Mouse (Mus musculus) CH12.LX (cell line): ENCODE data around the gene Prdx2. TPM values are rescaled to one million over a fixed set of nuclear protein-coding genes. Genes with fewer than 3 reads are reported as not detected.

Experiments used
- DNase-seq: peaks from one replicate; pipeline ENCODE4 v3.0.0-alpha.2; 2013; ENCODE audit errors: extremely low read depth
- H3K27ac ChIP-seq: 2 replicates; pipeline ENCODE4 v1.5.1; 2012; ENCODE audit warnings: low read depth, mild to moderate bottlenecking, control low read depth, moderate library complexity; ENCODE audit not compliant: insufficient read depth
- H3K27me3 ChIP-seq: replicated peaks from 2 replicates; pipeline ENCODE3; 2012; ENCODE audit warnings: inconsistent platforms
- H3K36me3 ChIP-seq, 2 experiments: replicated peaks in 1 of 2; 2 replicates each; pipeline versions ENCODE3 to v1.6.1; 2012; ENCODE audit warnings: inconsistent platforms in 1 of 2, low read length in 1 of 2, mild to moderate bottlenecking in 1 of 2, mixed read lengths in 1 of 2, moderate library complexity in 1 of 2; ENCODE audit not compliant: control insufficient read depth in 1 of 2, insufficient read depth in 1 of 2
- H3K4me1 ChIP-seq, 2 experiments: 2 replicates each; pipeline ENCODE4 v1.6.1; 2012; ENCODE audit warnings: inconsistent platforms in 1 of 2, moderate library complexity in 1 of 2; ENCODE audit not compliant: insufficient read depth in 2 of 2, control insufficient read depth in 1 of 2
- H3K4me2 ChIP-seq: 2 replicates; pipeline ENCODE4 v1.6.1; 2012; ENCODE audit warnings: low read depth, mild to moderate bottlenecking, control low read depth; ENCODE audit not compliant: poor library complexity, insufficient read depth, severe bottlenecking
- H3K4me3 ChIP-seq, 3 experiments: fragments of 150-350 bp in 1 of 3; sonication (generic) in 1 of 3; replicated peaks in 1 of 3; 2 replicates each; pipeline versions ENCODE3 to v1.5.1; 2011 to 2012; ENCODE audit warnings: low read depth in 2 of 3, low read length in 2 of 3, mild to moderate bottlenecking in 2 of 3, moderate library complexity in 2 of 3, control low read depth in 1 of 3, improper control_type of control experiment in 1 of 3, inconsistent platforms in 1 of 3, mixed read lengths in 1 of 3; ENCODE audit not compliant: poor library complexity in 1 of 3
- H3K79me2 ChIP-seq: replicated peaks from 2 replicates; pipeline ENCODE4 v1.6.1; 2012; ENCODE audit warnings: mild to moderate bottlenecking, moderate library complexity; ENCODE audit not compliant: control insufficient read depth, poor library complexity, insufficient read depth, severe bottlenecking; ENCODE audit errors: extremely low read depth
- H3K9ac ChIP-seq: 2 replicates; pipeline ENCODE4 v1.6.1; 2012; ENCODE audit warnings: low read depth, mild to moderate bottlenecking, control low read depth, moderate library complexity; ENCODE audit not compliant: insufficient read depth
- H3K9me3 ChIP-seq: replicated peaks from 2 replicates; pipeline ENCODE3; 2012; ENCODE audit warnings: low read length, inconsistent platforms, mixed read lengths
- BHLHE40 ChIP-seq: IDR thresholded peaks from 2 replicates; pipeline ENCODE4 v1.6.1; 2011; ENCODE audit warnings: mild to moderate bottlenecking, low read depth, low read length, improper control_type of control experiment
- CHD2 ChIP-seq: IDR thresholded peaks from 2 replicates; pipeline ENCODE4 v1.6.1; 2011; ENCODE audit warnings: low read length, improper control_type of control experiment
- CTCF ChIP-seq, 2 experiments: IDR thresholded peaks in 1 of 2; conservative IDR thresholded peaks in 1 of 2; 2 replicates each; pipeline ENCODE4 v1.5.1; 2011 to 2012; ENCODE audit warnings: low read depth in 2 of 2, low read length in 2 of 2, improper control_type of control experiment in 1 of 2, inconsistent platforms in 1 of 2, mild to moderate bottlenecking in 1 of 2, moderate library complexity in 1 of 2
- E2F4 ChIP-seq: IDR thresholded peaks from 2 replicates; pipeline ENCODE4 v1.6.1; 2011; ENCODE audit warnings: low read depth, low read length, improper control_type of control experiment; ENCODE audit not compliant: insufficient replicate concordance
- EP300 ChIP-seq: IDR thresholded peaks from 2 replicates; pipeline ENCODE4 v1.6.1; 2011; ENCODE audit warnings: low read length, improper control_type of control experiment
- ETS1 ChIP-seq: conservative IDR thresholded peaks from 2 replicates; pipeline ENCODE4 v1.6.1; 2012; ENCODE audit warnings: low read depth, mild to moderate bottlenecking, inconsistent platforms, low read length, improper control_type of control experiment, moderate library complexity
- GABPA ChIP-seq: IDR thresholded peaks from 2 replicates; pipeline ENCODE4 v1.6.1; 2012; ENCODE audit warnings: low read depth, low read length, improper control_type of control experiment, inconsistent platforms; ENCODE audit not compliant: insufficient replicate concordance
- HCFC1 ChIP-seq: IDR thresholded peaks from 2 replicates; pipeline ENCODE4 v1.6.1; 2012; ENCODE audit warnings: low read depth, mild to moderate bottlenecking, inconsistent platforms, low read length, improper control_type of control experiment
- IRF4 ChIP-seq: IDR thresholded peaks from 2 replicates; pipeline ENCODE4 v1.6.1; 2014; ENCODE audit warnings: low read depth, mild to moderate bottlenecking, inconsistent platforms, low read length, improper control_type of control experiment
- JUN ChIP-seq: IDR thresholded peaks from 2 replicates; pipeline ENCODE4 v1.6.1; 2011; ENCODE audit warnings: low read depth, mild to moderate bottlenecking, low read length, improper control_type of control experiment, moderate library complexity; ENCODE audit not compliant: insufficient read depth
- JUND ChIP-seq: conservative IDR thresholded peaks from 2 replicates; pipeline ENCODE4 v1.6.1; 2011; ENCODE audit warnings: low read depth, low read length, improper control_type of control experiment
- KAT2A ChIP-seq: IDR thresholded peaks from 2 replicates; pipeline ENCODE4 v1.6.1; 2012; ENCODE audit warnings: low read length, improper control_type of control experiment, inconsistent platforms; ENCODE audit not compliant: insufficient replicate concordance
- MAFK ChIP-seq: IDR thresholded peaks from 2 replicates; pipeline ENCODE4 v1.6.1; 2011; ENCODE audit warnings: low read length, improper control_type of control experiment; ENCODE audit not compliant: insufficient replicate concordance
- MAX ChIP-seq: IDR thresholded peaks from 2 replicates; pipeline ENCODE4 v1.6.1; 2011; ENCODE audit warnings: low read length, improper control_type of control experiment
- MAZ ChIP-seq: IDR thresholded peaks from 2 replicates; pipeline ENCODE4 v1.6.1; 2012; ENCODE audit warnings: low read depth, mild to moderate bottlenecking, inconsistent platforms, low read length, improper control_type of control experiment, moderate library complexity
- MEF2A ChIP-seq: IDR thresholded peaks from 2 replicates; pipeline ENCODE4 v1.6.1; 2014; ENCODE audit warnings: low read depth, mild to moderate bottlenecking, inconsistent platforms, low read length, improper control_type of control experiment, borderline replicate concordance
- MXI1 ChIP-seq: IDR thresholded peaks from 2 replicates; pipeline ENCODE4 v1.6.1; 2011; ENCODE audit warnings: mild to moderate bottlenecking, low read depth, low read length, improper control_type of control experiment
- MYC ChIP-seq: IDR thresholded peaks from 2 replicates; pipeline ENCODE4 v1.6.1; 2011; ENCODE audit warnings: low read depth, mild to moderate bottlenecking, improper control_type of control experiment, low read length
- NELFE ChIP-seq: IDR thresholded peaks from 2 replicates; pipeline ENCODE4 v1.6.1; 2011; ENCODE audit warnings: low read depth, low read length, improper control_type of control experiment
- NRF1 ChIP-seq: IDR thresholded peaks from 2 replicates; pipeline ENCODE4 v1.6.1; 2014; ENCODE audit warnings: low read depth, mild to moderate bottlenecking, inconsistent platforms, low read length, improper control_type of control experiment, moderate library complexity
- PAX5 ChIP-seq: IDR thresholded peaks from 2 replicates; pipeline ENCODE4 v1.6.1; 2012; ENCODE audit warnings: low read length, inconsistent platforms, mixed read lengths
- POLR2A ChIP-seq: IDR thresholded peaks from 2 replicates; pipeline ENCODE4 v1.6.1; 2011; ENCODE audit warnings: low read depth, mild to moderate bottlenecking, improper control_type of control experiment, low read length
- RAD21 ChIP-seq: IDR thresholded peaks from 2 replicates; pipeline ENCODE4 v1.6.1; 2011; ENCODE audit warnings: low read depth, mild to moderate bottlenecking, low read length, improper control_type of control experiment, moderate library complexity
- RCOR1 ChIP-seq: conservative IDR thresholded peaks from 2 replicates; pipeline ENCODE4 v1.6.1; 2012; ENCODE audit warnings: low read depth, mild to moderate bottlenecking, inconsistent platforms, low read length, improper control_type of control experiment
- SIN3A ChIP-seq: IDR thresholded peaks from 2 replicates; pipeline ENCODE4 v1.6.1; 2012; ENCODE audit warnings: low read length, improper control_type of control experiment, inconsistent platforms
- SMC3 ChIP-seq: IDR thresholded peaks from 2 replicates; pipeline ENCODE4 v1.6.1; 2011; ENCODE audit warnings: low read depth, low read length, improper control_type of control experiment
- TBP ChIP-seq: conservative IDR thresholded peaks from 2 replicates; pipeline ENCODE4 v1.6.1; 2011; ENCODE audit warnings: low read depth, low read length, improper control_type of control experiment
- TCF12 ChIP-seq: IDR thresholded peaks from 2 replicates; pipeline ENCODE4 v1.6.1; 2014; ENCODE audit warnings: low read depth, mild to moderate bottlenecking, inconsistent platforms, low read length, improper control_type of control experiment
- UBTF ChIP-seq: IDR thresholded peaks from 2 replicates; pipeline ENCODE4 v1.6.1; 2012; ENCODE audit warnings: low read depth, mild to moderate bottlenecking, inconsistent platforms, low read length, improper control_type of control experiment, moderate library complexity
- USF1 ChIP-seq: IDR thresholded peaks from 2 replicates; pipeline ENCODE4 v1.6.1; 2014; ENCODE audit warnings: low read depth, mild to moderate bottlenecking, inconsistent platforms, low read length, improper control_type of control experiment
- USF2 ChIP-seq: conservative IDR thresholded peaks from 2 replicates; pipeline ENCODE4 v1.6.1; 2011; ENCODE audit warnings: low read depth, low read length, improper control_type of control experiment
- ZC3H11A ChIP-seq: IDR thresholded peaks from 2 replicates; pipeline ENCODE4 v1.6.1; 2012; ENCODE audit warnings: low read depth, mild to moderate bottlenecking, inconsistent platforms, low read length, improper control_type of control experiment
- ZKSCAN1 ChIP-seq: IDR thresholded peaks from 2 replicates; pipeline ENCODE4 v1.6.1; 2012; ENCODE audit warnings: low read depth, inconsistent platforms, low read length, improper control_type of control experiment, borderline replicate concordance
- ZMIZ1 ChIP-seq: IDR thresholded peaks from 2 replicates; pipeline ENCODE4 v1.6.1; 2012; ENCODE audit warnings: low read depth, mild to moderate bottlenecking, inconsistent platforms, low read length, improper control_type of control experiment
- ZNF384 ChIP-seq: IDR thresholded peaks from 2 replicates; pipeline ENCODE4 v1.6.1; 2012; ENCODE audit warnings: low read depth, low read length, improper control_type of control experiment, inconsistent platforms
- dilution Hi-C: fragments of 300-500 bp; cut with MboI; formaldehyde crosslinking; loops from 2 replicates; pipeline ENCODE4 v1.14.3; 2020; ENCODE audit warnings: low sequenced_read_pairs; ENCODE audit not compliant: extremely low pct_unique_long_range_greater_than_20kb, extremely low pct_ligation_motif_present
- in situ Hi-C: fragments of 300-500 bp; cut with MboI; formaldehyde crosslinking; loops from 3 replicates; pipeline ENCODE4 v1.14.3; 2019; ENCODE audit warnings: low sequenced_read_pairs, low pct_ligation_motif_present, low pct_unique_long_range_greater_than_20kb, mixed read lengths
- polyA plus RNA-seq: library from polyadenylated mRNA; unstranded; fragments of >175 nt; gene quantifications from 2 replicates; pipeline ENCODE4 v1.2.1, GENCODE M21; 2012; ENCODE audit warnings: low read depth; ENCODE audit not compliant: insufficient read length
- total RNA-seq, 2 experiments: library from RNA; depleted of rRNA; stranded (reverse); fragments of 300-350 nt in 1 of 2; fragments of >200 nt in 1 of 2; gene quantifications; 2 replicates each; pipeline ENCODE4 v1.2.3; 2012 to 2014

Gene Prdx2
- total and polyA plus RNA-seq, 3 experiments = 158 to 232 (median 218) TPM

GRCm38 (mm10) chr8:84989810-84990209 is 20.4 kb downstream of the Prdx2 start (continued):
- TF ChIP-seq NRF1 (no peak), CTCF (conservative IDR thresholded peaks at IDR 0.05 in 1 of 2, IDR thresholded peaks at IDR 0.05 in 1 of 2; ENCODE audit: low read depth in 2 of 2, low read length in 2 of 2) (peak in 1 of 2 experiments; percentile 98; a peak in 2 of 4 replicates), MAZ (peak; percentile 78; the same call in 1 of the 2 replicates), ZKSCAN1 (no peak), ZMIZ1 (no peak), HCFC1 (no peak), BHLHE40 (peak; percentile 36; the same call in 1 of the 2 replicates), ZC3H11A (peak; percentile 94)

- no peaks in the 10 kb centered on the region for H3K27me3 ChIP-seq
- peak within 1 kb of the TSS; percentile 62 to 79 (median 70) for H3K4me3 ChIP-seq
- H3K36me3 ChIP-seq = peaks cover 7 to 28% of the 10 kb centered on the region in 2 experiments
- in situ Hi-C loops = loop anchor here (5.0 kb wide), 1 partner anchor 37 kb away; the partner anchor contains the start of genes Asna1 and Trir
- DNase-seq = peak; percentile 99
- no peaks in the 10 kb centered on the region for H3K79me2 ChIP-seq
- H3K27ac ChIP-seq = peak within 1 kb of the TSS; percentile 55; the same call in 1 of the 2 replicates
- H3K9ac ChIP-seq = peak within 1 kb of the TSS; percentile 93
- TF ChIP-seq PAX5 = no peak
- TF ChIP-seq KAT2A = no peak
- TF ChIP-seq RCOR1 = no peak
- no peak for TF ChIP-seq IRF4
- TF ChIP-seq CTCF (conservative IDR thresholded peaks at IDR 0.05 in 1 of 2, IDR thresholded peaks at IDR 0.05 in 1 of 2; ENCODE audit: low read depth in 2 of 2, low read length in 2 of 2) = peak; percentile 62 to 98
- TF ChIP-seq RAD21 = peak; percentile 95
- no peak for TF ChIP-seq JUND
- no peak for TF ChIP-seq EP300
- 0 out of 2 replicates have a peak, but pooled peaks have one; percentile 34 for TF ChIP-seq NRF1
- no peak for TF ChIP-seq GABPA
- TF ChIP-seq MAX = peak; percentile 82; the same call in 1 of the 2 replicates
- TF ChIP-seq BHLHE40 = peak; percentile 88
- TF ChIP-seq ZMIZ1 = no peak
- peak; percentile 13; the same call in 1 of the 2 replicates for TF ChIP-seq MXI1
- peak; percentile 15 for TF ChIP-seq SIN3A
- no peak; the same call in 1 of the 2 replicates for TF ChIP-seq TCF12
- no peak for TF ChIP-seq ETS1
- TF ChIP-seq USF2 = peak; percentile 85
- peak; percentile 92 for TF ChIP-seq SMC3
- peak; percentile 38; the same call in 1 of the 2 replicates for TF ChIP-seq TBP
- no peak for TF ChIP-seq ZNF384
- TF ChIP-seq ZKSCAN1 = no peak
- TF ChIP-seq POLR2A = peak; percentile 68
- TF ChIP-seq MAZ = peak; percentile 28
- peak; percentile 51; the same call in 1 of the 2 replicates for TF ChIP-seq ZC3H11A
- peak; percentile 76 for TF ChIP-seq HCFC1
- no peak for TF ChIP-seq MAFK
- TF ChIP-seq NELFE = no peak
- TF ChIP-seq JUN = no peak
- TF ChIP-seq UBTF = no peak
- TF ChIP-seq MYC = peak; percentile 46; the same call in 1 of the 2 replicates
- no peak for TF ChIP-seq CHD2
- TF ChIP-seq USF1 = peak; percentile 91
- no peak for TF ChIP-seq E2F4
- 0 out of 2 replicates have a peak, but pooled peaks have one; percentile 60 for TF ChIP-seq MEF2A
- peaks cover 22 to 40% of the 10 kb centered on the region in 2 experiments for H3K4me1 ChIP-seq
- peak within 1 kb of the TSS; percentile 81 for H3K4me2 ChIP-seq
- dilution Hi-C loops = no loop called here
- no peaks in the 10 kb centered on the region for H3K9me3 ChIP-seq
These were observed 21.0 kb downstream of the Prdx2 start, which contains the start of gene Hook2 for GRCm38 (mm10) chr8:84990349-84990748. TSS of gene Hook2 (plus strand) at chr8:84990603.
